Mouse (Mus musculus) erythroblast, embryonic 14.5 days (primary cell): ENCODE results near the gene Fam107b. TPM values are rescaled to one million over a fixed set of nuclear protein-coding genes. Genes with fewer than 3 reads are reported as not detected.

Source experiments
- H3K27me3 ChIP-seq: 2 replicates; pipeline ENCODE4 v1.6.1; 2012; ENCODE audit warnings: inconsistent platforms; ENCODE audit not compliant: control insufficient read depth
- H3K36me3 ChIP-seq: 2 replicates; pipeline ENCODE4 v1.6.1; 2012; ENCODE audit warnings: mild to moderate bottlenecking, inconsistent platforms; ENCODE audit not compliant: control insufficient read depth
- H3K4me1 ChIP-seq: 2 replicates; pipeline ENCODE4 v1.6.1; 2012; ENCODE audit warnings: inconsistent platforms; ENCODE audit not compliant: control insufficient read depth
- H3K4me3 ChIP-seq: replicated peaks from 2 replicates; pipeline ENCODE3; 2012; ENCODE audit warnings: moderate library complexity, mild to moderate bottlenecking, inconsistent platforms
- H3K9me3 ChIP-seq: 2 replicates; pipeline ENCODE4 v1.6.1; 2012; ENCODE audit warnings: low read length, inconsistent platforms, mixed read lengths; ENCODE audit not compliant: control insufficient read depth
- GATA1 ChIP-seq: IDR thresholded peaks from 2 replicates; pipeline ENCODE4 v1.6.1; 2012; ENCODE audit warnings: low read length, inconsistent platforms, mixed read lengths
- TAL1 ChIP-seq: IDR thresholded peaks from 3 replicates; pipeline ENCODE4 v1.6.1; 2012; ENCODE audit warnings: low read length, inconsistent platforms, mixed read lengths
- polyA plus RNA-seq: library from polyadenylated mRNA; stranded (reverse); fragments of >175 nt; gene quantifications from 2 replicates; pipeline ENCODE4 v1.2.3, GENCODE M21; 2012

Gene Fam107b
- polyA plus RNA-seq, 1 experiment, result 0.90 TPM

DNA sequence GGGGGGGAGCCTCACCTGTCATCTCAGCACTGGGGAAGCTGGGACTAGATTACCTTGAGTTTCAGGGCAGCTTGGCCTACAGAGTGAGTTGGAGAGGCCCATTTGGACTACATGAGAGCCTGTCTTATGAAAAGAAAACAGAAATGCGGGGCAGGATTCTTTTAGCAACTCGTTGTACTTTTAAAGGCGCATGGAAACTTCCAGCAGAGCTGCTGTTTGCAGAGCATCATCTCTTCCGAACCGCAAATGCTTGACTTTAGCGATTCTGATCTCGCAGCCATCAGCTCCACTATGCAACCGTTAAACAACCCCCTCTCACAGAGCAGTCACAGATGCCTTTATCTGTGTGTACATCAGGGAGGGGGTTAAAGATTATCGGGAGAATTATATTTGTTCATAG lies 179.8 kb downstream of the Fam107b start:
- Histone ChIP-seq H3K4me3 (no peak overlapping the region), H3K36me3 (no peaks in the 10 kb centered on the region)
- TF ChIP-seq TAL1 (no peak), GATA1 (no peak)

DNA sequence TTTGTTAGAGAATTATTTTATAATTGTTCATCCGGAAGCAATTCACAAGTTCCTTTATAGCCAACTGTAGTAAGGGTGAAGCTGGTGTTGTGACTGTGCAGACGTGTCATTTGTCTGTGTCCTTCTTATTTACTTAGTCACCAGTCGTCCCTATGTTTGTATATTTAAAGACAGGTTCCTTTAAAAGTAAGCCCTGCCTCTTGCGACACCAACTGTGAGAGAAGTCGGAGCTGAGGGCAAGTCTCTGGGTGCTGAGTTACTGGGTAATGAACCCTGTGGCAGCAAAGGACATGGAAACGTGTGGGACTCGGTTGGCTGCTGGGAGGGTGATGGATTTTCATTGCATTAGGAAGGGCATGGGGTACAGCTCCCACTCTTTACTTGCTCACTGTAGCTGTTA lies 182.1 kb downstream of the Fam107b start:
- H3K27me3 ChIP-seq, result no peaks in the 10 kb centered on the region
- H3K9me3 ChIP-seq, result no peaks in the 10 kb centered on the region
- no peaks in the 10 kb centered on the region for H3K36me3 ChIP-seq
- H3K4me3 ChIP-seq, result no peak overlapping the region
- TF ChIP-seq GATA1, result no peak
- no peak for TF ChIP-seq TAL1
- H3K4me1 ChIP-seq, result peaks cover 1% of the 10 kb centered on the region; the same call in 1 of the 2 replicates

More for the DNA sequence above, 179.8 kb downstream of the Fam107b start:
- Histone ChIP-seq H3K4me1 (peaks cover 1% of the 10 kb centered on the region; the same call in 1 of the 2 replicates), H3K9me3 (no peaks in the 10 kb centered on the region), H3K27me3 (no peaks in the 10 kb centered on the region)

DNA sequence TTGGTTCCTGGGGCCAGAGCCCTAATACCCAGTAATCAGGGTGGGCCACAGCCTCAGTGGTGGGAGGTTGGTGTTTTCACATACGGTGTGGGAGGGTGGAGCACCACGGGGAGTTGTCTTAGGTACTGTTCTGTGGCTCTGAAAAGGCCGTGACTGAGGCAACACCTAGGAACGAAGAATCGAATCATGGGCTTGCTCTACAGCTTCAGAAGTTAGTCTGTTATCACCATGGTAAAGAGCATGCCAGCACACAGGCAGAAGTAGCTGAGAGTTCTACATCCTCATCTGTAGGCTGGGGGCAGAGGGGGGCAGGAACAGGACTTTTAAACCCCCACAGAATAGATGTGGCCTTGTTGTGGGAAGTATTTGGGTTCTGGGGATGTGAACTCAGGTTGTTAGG lies 182.6 kb downstream of the Fam107b start:
- Histone ChIP-seq H3K4me3 (no peak overlapping the region), H3K9me3 (no peaks in the 10 kb centered on the region), H3K36me3 (no peaks in the 10 kb centered on the region), H3K27me3 (no peaks in the 10 kb centered on the region), H3K4me1 (peaks cover 1% of the 10 kb centered on the region; the same call in 1 of the 2 replicates)
- no peak for TF ChIP-seq TAL1
- TF ChIP-seq GATA1, result no peak

DNA sequence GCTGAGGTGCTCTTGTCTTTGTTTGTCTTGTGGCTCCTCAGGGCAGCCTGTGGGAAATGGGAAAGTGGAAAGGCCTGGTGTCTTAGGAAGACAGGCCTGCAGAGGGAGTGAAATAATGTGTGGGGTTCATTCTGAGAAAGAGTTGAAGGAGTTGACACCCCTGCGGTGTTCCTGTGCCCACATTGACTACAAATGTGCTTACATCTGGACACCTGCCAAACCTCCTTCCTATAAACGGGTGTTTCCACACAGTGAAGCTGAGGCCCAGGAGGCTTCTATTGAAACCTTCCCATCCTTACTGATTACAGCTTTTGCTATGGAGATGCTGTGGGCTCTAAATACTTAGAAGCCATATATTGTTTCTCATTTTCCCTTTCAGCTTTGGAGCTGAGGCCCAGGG lies 183.5 kb downstream of the Fam107b start:
- H3K4me1 ChIP-seq, result peaks cover 1% of the 10 kb centered on the region; the same call in 1 of the 2 replicates
- H3K4me3 ChIP-seq, result no peak overlapping the region
- no peak for TF ChIP-seq TAL1
- TF ChIP-seq GATA1, result no peak
- H3K9me3 ChIP-seq, result no peaks in the 10 kb centered on the region
- no peaks in the 10 kb centered on the region for H3K27me3 ChIP-seq
- no peaks in the 10 kb centered on the region for H3K36me3 ChIP-seq

DNA sequence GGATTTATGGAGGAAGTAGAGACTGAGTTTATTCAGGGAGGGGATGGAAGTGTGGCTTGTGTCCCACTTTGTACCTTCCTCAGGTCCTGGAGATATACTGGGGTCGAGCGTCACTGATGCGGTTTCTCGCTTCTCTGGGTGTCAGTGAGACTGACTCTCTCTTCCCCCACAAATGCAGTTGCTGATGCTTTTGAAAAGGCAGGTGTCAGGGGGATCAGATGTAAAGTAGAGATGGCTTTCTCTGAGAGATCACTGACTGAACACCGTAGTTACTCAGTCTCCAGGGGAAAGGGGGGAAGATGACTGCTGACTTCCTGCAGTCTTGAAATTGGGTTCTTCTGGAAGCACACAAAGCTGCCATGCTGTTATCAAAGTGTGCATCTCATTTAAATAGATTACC lies 185.6 kb downstream of the Fam107b start:
- Histone ChIP-seq H3K9me3 (no peaks in the 10 kb centered on the region), H3K4me1 (peaks cover 1% of the 10 kb centered on the region; the same call in 1 of the 2 replicates), H3K27me3 (no peaks in the 10 kb centered on the region), H3K36me3 (no peaks in the 10 kb centered on the region), H3K4me3 (no peak overlapping the region)
- TF ChIP-seq GATA1 (no peak), TAL1 (no peak)

DNA sequence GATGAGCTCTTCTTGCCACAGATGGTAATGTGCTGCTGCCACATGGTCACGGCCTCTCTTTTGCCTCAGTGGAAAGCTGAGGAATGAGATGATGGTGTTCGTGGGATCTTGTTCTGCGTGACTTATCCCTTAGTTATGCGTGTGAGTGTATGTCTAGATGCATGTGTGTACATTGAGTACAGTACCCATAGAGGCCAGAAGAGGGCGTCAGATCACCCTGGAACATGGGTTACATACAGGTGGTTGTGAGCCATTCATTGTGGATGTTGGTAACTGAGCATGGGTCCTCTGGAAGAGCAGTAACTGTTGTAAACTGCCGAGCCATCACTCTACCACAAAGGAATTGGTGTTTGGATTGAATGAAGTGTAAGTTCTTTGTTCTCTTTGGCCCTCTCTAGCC lies 188.1 kb downstream of the Fam107b start:
- TF ChIP-seq TAL1 (no peak), GATA1 (no peak)
- H3K9me3 ChIP-seq, result no peaks in the 10 kb centered on the region
- no peaks in the 10 kb centered on the region for H3K27me3 ChIP-seq
- no peaks in the 10 kb centered on the region for H3K4me1 ChIP-seq
- no peak overlapping the region for H3K4me3 ChIP-seq
- H3K36me3 ChIP-seq, result no peaks in the 10 kb centered on the region

DNA sequence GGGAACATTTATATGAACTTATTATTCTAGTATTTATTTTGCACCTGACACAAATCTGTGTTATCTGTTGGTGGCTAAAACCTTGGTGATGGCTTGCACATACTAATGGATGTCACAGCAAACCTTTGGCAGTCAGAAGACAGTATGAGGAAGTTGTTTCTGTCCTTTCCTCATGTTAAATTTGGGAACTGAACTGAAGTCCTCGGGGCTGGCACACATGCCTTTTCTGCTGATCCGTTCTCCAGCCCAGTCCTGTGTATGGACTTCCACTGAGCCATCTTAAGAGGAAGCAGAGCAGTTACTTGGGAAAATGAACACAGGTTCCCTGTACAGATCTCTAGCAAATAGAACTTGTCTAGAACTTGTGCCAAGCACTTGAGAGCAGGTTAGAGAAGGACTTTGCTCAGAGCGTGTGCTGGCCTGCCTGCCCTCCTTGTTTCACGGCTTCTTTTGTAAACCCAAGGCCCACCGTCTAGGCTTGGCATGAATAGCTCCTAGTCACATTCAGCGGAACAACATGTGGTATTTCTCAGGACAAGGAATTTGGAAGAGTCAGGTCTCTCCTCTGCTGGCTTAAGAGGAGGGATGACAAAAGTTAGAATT lies 190.0 kb downstream of the Fam107b start:
- Histone ChIP-seq H3K4me3 (no peak overlapping the region), H3K4me1 (no peaks in the 10 kb centered on the region), H3K9me3 (no peaks in the 10 kb centered on the region), H3K27me3 (no peaks in the 10 kb centered on the region), H3K36me3 (no peaks in the 10 kb centered on the region)
- no peak for TF ChIP-seq GATA1
- TF ChIP-seq TAL1, result no peak

DNA sequence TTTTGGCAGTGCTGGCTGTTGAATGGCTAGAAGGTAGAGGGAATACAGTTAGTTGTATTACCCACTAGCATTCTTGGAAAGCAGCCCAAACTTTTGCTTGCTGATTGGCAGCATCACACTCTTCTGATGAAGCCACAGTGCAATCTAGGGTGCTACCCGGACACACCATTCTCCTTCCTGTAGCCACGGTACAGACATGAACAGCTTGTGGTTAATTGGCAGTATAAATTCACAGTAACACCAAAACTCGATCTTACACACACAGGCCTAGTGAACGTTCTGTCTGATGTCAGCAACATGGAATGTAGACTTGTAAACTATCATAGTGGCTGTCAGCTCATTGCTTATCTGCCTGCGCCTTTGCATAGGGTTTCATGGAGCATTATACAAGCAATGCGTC lies 193.8 kb downstream of the Fam107b start:
- Histone ChIP-seq H3K36me3 (no peaks in the 10 kb centered on the region), H3K4me3 (no peak overlapping the region), H3K9me3 (no peaks in the 10 kb centered on the region), H3K4me1 (no peaks in the 10 kb centered on the region), H3K27me3 (no peaks in the 10 kb centered on the region)
- TF ChIP-seq GATA1 (no peak), TAL1 (no peak)

DNA sequence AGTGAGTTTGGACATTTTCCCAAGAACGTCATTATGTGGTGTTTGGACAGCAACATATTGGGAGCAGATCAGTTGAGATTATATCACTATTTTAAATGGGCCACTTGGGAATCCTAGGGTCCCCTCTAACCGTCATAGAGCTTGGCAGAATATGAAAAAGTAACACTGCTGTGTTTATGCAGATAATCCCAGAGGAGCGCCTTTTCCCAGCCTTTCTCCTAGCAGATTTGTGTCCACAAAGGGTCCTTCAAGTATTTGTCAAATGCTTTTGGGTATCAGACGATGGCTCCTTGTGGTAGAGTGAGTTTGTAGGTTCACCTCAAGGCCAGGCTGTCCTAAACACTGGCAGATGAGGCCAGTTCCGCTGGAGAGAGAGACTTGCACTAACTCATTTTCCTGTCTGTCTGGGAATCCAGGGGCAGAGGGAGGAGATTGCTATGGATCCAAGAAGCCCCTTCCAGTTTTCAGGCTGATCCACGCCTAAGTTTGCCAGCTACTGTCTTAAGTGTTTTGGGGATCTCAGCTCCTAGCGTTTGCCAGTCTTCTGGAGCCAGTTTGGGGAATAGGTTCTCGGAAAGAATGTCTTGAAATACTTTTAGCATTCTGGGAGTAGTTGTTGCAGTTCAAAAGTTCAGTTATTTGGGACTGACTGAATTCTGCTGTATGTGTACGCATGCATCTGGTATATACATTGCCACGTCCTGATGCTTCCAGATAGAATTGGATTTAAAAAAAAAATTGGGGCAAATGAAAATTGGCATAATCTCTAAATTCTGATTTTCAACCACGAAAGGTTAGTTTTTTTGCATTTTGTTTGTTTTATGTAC lies 195.9 kb downstream of the Fam107b start:
- Histone ChIP-seq H3K4me1 (no peaks in the 10 kb centered on the region), H3K9me3 (no peaks in the 10 kb centered on the region)
- no peak for TF ChIP-seq GATA1

DNA sequence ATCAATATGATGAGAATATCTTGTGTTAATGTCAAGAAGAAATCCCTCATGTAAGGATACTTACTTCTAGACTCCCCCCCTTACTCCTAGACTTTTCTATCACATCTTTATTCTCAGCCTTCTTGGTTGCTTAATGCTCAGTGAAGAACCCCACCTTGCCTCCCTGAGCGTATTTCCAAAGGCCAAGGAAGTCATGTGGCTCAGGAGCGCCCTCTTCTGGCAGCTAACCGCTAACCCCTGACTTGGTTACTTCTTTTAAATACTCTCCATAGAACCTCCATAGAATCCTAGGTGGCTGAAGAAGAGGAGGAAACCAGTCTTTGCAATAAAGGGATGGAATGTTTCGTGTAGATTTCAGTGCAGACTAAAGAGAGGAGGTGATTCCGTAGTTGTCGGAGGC lies 199.0 kb downstream of the Fam107b start:
- H3K4me1 ChIP-seq, result no peaks in the 10 kb centered on the region

More for the DNA sequence above, 195.9 kb downstream of the Fam107b start:
- H3K4me3 ChIP-seq, result no peak overlapping the region
- H3K27me3 ChIP-seq, result no peaks in the 10 kb centered on the region
- H3K36me3 ChIP-seq, result no peaks in the 10 kb centered on the region

More for the DNA sequence above, 199.0 kb downstream of the Fam107b start:
- TF ChIP-seq GATA1, result no peak
- TF ChIP-seq TAL1, result no peak
- no peaks in the 10 kb centered on the region for H3K36me3 ChIP-seq
- no peak overlapping the region for H3K4me3 ChIP-seq
- H3K27me3 ChIP-seq, result no peaks in the 10 kb centered on the region
- no peaks in the 10 kb centered on the region for H3K9me3 ChIP-seq
